12 mouse cellular contexts compared by ENCODE assay signal in the genomic region with DNA sequence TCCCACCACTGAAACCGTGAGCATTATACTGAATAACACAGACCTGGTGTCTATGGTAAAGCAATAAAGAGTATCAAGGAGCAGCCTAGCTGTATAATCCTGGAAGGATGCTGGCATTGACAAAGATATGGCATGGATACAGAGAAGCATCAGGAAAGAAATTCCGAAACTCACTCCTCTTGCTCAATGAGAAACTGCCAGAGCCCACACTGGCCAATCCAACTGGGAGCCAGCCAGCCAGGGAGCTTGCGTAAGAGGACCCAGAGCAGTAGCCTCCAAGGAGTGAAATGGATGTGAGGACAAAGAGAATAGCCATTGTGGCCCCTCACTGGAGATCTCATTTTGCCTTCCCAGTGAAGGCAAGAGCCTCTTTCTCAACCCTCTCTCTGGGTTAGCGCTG. TPM values are rescaled to one million over a fixed set of nuclear protein-coding genes. Genes with fewer than 3 reads are reported as not detected.
DNase-seq lines count a peak whose midpoint lies in the region; ATAC-seq and TF ChIP-seq lines count a peak whose summit lies in the region.
"Had no signal": no experiment of that assay in that cellular context is flagged by ENCODE, and none has a peak within 500 bp of the region (broad histone marks: within the 10 kb centered on the region; RNA-seq: fewer than 3 reads in every experiment).

No protein-coding gene starts in this region.

- no peak for TF ChIP-seq CTCF in heart, adult 2 months (IDR thresholded peaks at IDR 0.05)

- no peak overlapping the region; the same call in 1 of the 2 replicates for H3K27ac ChIP-seq in heart, adult 2 months
- H3K27ac ChIP-seq in heart, embryonic 11.5 days (ENCODE audit: low read depth, low read length), result no peak overlapping the region
- no peak overlapping the region for H3K27ac ChIP-seq in forebrain, embryonic 11.5 days (ENCODE audit: low read depth, low read length)
- H3K27ac ChIP-seq: heart, embryonic 15.5 days had no signal

- H3K9ac ChIP-seq in heart, adult 2 months (ENCODE audit: low read depth, low read length), result no peak overlapping the region
- no peak overlapping the region for H3K9ac ChIP-seq in heart, embryonic 11.5 days (ENCODE audit: low read depth, low read length)
- no peak overlapping the region for H3K9ac ChIP-seq in forebrain, embryonic 11.5 days (ENCODE audit: low read length)
- H3K9ac ChIP-seq: heart, embryonic 15.5 days had no signal

- no peak for TF ChIP-seq POLR2A in heart, adult 2 months (IDR thresholded peaks at IDR 0.05; ENCODE audit: insufficient read depth, low read depth, low read length)

- no peaks in the 10 kb centered on the region for H3K9me3 ChIP-seq in heart, embryonic 11.5 days (replicated peaks; ENCODE audit: control insufficient read depth, low read length)
- H3K9me3 ChIP-seq in forebrain, embryonic 11.5 days (ENCODE audit: control insufficient read depth, low read length), result no peaks in the 10 kb centered on the region
- H3K9me3 ChIP-seq: heart, embryonic 15.5 days; megakaryocyte, embryonic 14.5 days had no signal

- no peaks in the 10 kb centered on the region for H3K4me1 ChIP-seq in heart, adult 2 months (ENCODE audit: control insufficient read depth, insufficient read depth, low read length)
- no peaks in the 10 kb centered on the region for H3K4me1 ChIP-seq in heart, embryonic 11.5 days (ENCODE audit: control insufficient read depth, insufficient read depth, low read length)
- H3K4me1 ChIP-seq in forebrain, embryonic 11.5 days (replicated peaks; ENCODE audit: control insufficient read depth, insufficient read depth, low read length), result 0 out of 2 replicates have a peak, but pooled peaks cover 2% of the 10 kb centered on the region
- H3K4me1 ChIP-seq: heart, embryonic 15.5 days had no signal

- no peak overlapping the region for H3K4me2 ChIP-seq in heart, embryonic 11.5 days
- no peak overlapping the region for H3K4me2 ChIP-seq in forebrain, embryonic 11.5 days (ENCODE audit: low read depth, low read length, severe bottlenecking)
- H3K4me2 ChIP-seq: heart, embryonic 15.5 days had no signal

- no peaks in the 10 kb centered on the region for H3K27me3 ChIP-seq in heart, adult 2 months (ENCODE audit: control insufficient read depth, insufficient read depth, low read length)
- no peaks in the 10 kb centered on the region for H3K27me3 ChIP-seq in heart, embryonic 11.5 days (ENCODE audit: control insufficient read depth, insufficient read depth, low read length)
- H3K27me3 ChIP-seq in forebrain, embryonic 11.5 days (ENCODE audit: control insufficient read depth, insufficient read depth, low read length), result no peaks in the 10 kb centered on the region
- H3K27me3 ChIP-seq: CH12.LX; heart, embryonic 15.5 days had no signal

- no peak for ATAC-seq in heart, embryonic 11.5 days (replicated peaks; ENCODE audit: insufficient number of reproducible peaks, low FRiP score, low TSS enrichment)
- ATAC-seq in forebrain, embryonic 11.5 days (replicated peaks; ENCODE audit: low FRiP score), result no peak

- TF ChIP-seq EP300 in heart, adult 2 months (IDR thresholded peaks at IDR 0.05; ENCODE audit: insufficient read depth, low read depth, low read length), result no peak

- H3K36me3 ChIP-seq in heart, adult 2 months (ENCODE audit: control insufficient read depth, insufficient read depth, low read length), result no peaks in the 10 kb centered on the region
- no peaks in the 10 kb centered on the region for H3K36me3 ChIP-seq in heart, embryonic 11.5 days (ENCODE audit: control insufficient read depth, insufficient read depth, low read length)
- H3K36me3 ChIP-seq in forebrain, embryonic 11.5 days (ENCODE audit: control insufficient read depth, insufficient read depth, low read length), result no peaks in the 10 kb centered on the region
- H3K36me3 ChIP-seq: heart, embryonic 15.5 days had no signal

- DNase-seq in heart, adult 2 months, result peak; percentile 78 to 81
- DNase-seq in Muller cell, postnatal 12 days (ENCODE audit: inconsistent ontology term), result peak; percentile 88
- peak; percentile 75 for DNase-seq in gastrocnemius, postnatal 25 days
- DNase-seq in lung, postnatal 10 days, result peak; percentile 76
- DNase-seq in forebrain, embryonic 11.5 days (ENCODE audit: low spot score), result no peak
- no peak for DNase-seq in left cerebral cortex, adult 11 months (ENCODE audit: low spot score)
- DNase-seq in left cerebral cortex, adult 18-20 months (ENCODE audit: low spot score in 2 of 2), result no peak
- DNase-seq: cerebellum, adult 2 months had no signal

- no peaks in the 10 kb centered on the region for H3K79me2 ChIP-seq in heart, adult 2 months (replicated peaks; ENCODE audit: control insufficient read depth, insufficient read depth, low read length)

- intact Hi-C loops in heart, adult 2 months (cut with DNase I), result no loop called here

- H3K4me3 ChIP-seq in heart, adult 2 months, result no peak overlapping the region
- H3K4me3 ChIP-seq in heart, embryonic 11.5 days (ENCODE audit: low read depth, low read length), result no peak overlapping the region
- H3K4me3 ChIP-seq in forebrain, embryonic 11.5 days (ENCODE audit: low read depth, low read length), result no peak overlapping the region
- H3K4me3 ChIP-seq: heart, embryonic 15.5 days; megakaryocyte, embryonic 14.5 days had no signal

- WGBS in heart, adult 2 months, result 85% methylated on average over 4 of the region's 4 CpGs
- WGBS in heart, embryonic 11.5 days (ENCODE audit: insufficient replicate concordance), result 89% methylated on average over 4 of the region's 4 CpGs
- 88% methylated on average over 4 of the region's 4 CpGs for WGBS in forebrain, embryonic 11.5 days

RNA-seq across cellular contexts. Expression of a gene that starts 21.2 kb away (rescaled TPM):
- total RNA-seq in heart, adult 2 months (2021), result 10 to 100 TPM; 15.5 to 15.7 TPM
- polyA plus RNA-seq in heart, adult 2 months (2012; rRNA removed), result 12.0 and 18.0 TPM in 2 replicates
- polyA plus RNA-seq in heart, embryonic 11.5 days (2014; fragmentation: Nextera tagmentation; extraction: Ambion mirVana), result 33.2 and 37.7 TPM in 2 replicates
- total RNA-seq in gastrocnemius, postnatal 25 days (2021), result 10 to 100 TPM in 1 of 2 experiments, 1 to 10 TPM in 1; 8.4 to 11.3 TPM
- polyA plus RNA-seq in forebrain, embryonic 11.5 days (2014; fragmentation: Nextera tagmentation; extraction: Ambion mirVana), result 72.1 and 73.4 TPM in 2 replicates
- total RNA-seq in left cerebral cortex, adult 18-20 months (2021), result 10 to 100 TPM; 37.6 to 38.5 TPM

Comparison
In these comparisons a context has a peak if more than half of its experiments do, and no peak if none do; other contexts are left out.
1. DNase-seq: peak in heart, adult 2 months (2 of 2), Muller cell, postnatal 12 days (single experiment), gastrocnemius, postnatal 25 days (single experiment) and lung, postnatal 10 days (single experiment); none in forebrain, embryonic 11.5 days (single experiment), left cerebral cortex, adult 11 months (single experiment) and left cerebral cortex, adult 18-20 months (0 of 2).